Mouse (Mus musculus) spleen, postnatal 0 days (tissue): ENCODE measurements around the gene Vps54. TPM values are rescaled to one million over a fixed set of nuclear protein-coding genes. Genes with fewer than 3 reads are reported as not detected.

Experiments used
- microRNA counts: library from miRNA; unstranded; fragments of <30 nt; microRNA quantifications from one replicate; lab custom pipeline; 2015
- polyA plus RNA-seq: library from polyadenylated mRNA; unstranded; fragments of >200 nt; fragmentation: Nextera tagmentation; extraction: Ambion mirVana; gene quantifications from 2 replicates; pipeline ENCODE4 v1.2.1, GENCODE M21; 2015

Vps54 gene
- polyA plus RNA-seq = 8.0 and 10.1 TPM in 2 replicates

GRCm38 (mm10) chr11:21239021-21239661 lies at the start of gene Vps54:
Vps54 (plus strand) TSS chr11:21239281.

MicroRNAs encoded within 50 kb of the gene (microRNA counts, 519-probe panel; counts per million panel counts)
- microRNA mmu-miR-1933-3p (lab: Ali Mortazavi, UCI) (88.3 counts per million), microRNA mmu-miR-1933-5p (lab: Ali Mortazavi, UCI) (88.3 counts per million)

Other genes starting within 250 kb of the Vps54 start
- gene Peli1, start 148.0 kb upstream of the Vps54 start, polyA plus RNA-seq = 18.2 and 20.6 TPM in 2 replicates
- 28.2 and 35.5 TPM in 2 replicates for gene Ugp2, start 131.9 kb downstream of the Vps54 start, polyA plus RNA-seq